Comparison of ENCODE assay signal across 9 mouse cellular contexts in genomic region chr8:117863837-117864236, GRCm38 (mm10).
DNase-seq lines count a peak whose midpoint lies in the region; ATAC-seq lines count a peak whose summit lies in the region.
"Had no signal": no experiment of that assay in that cellular context is flagged by ENCODE, and none has a peak within 500 bp of the region (broad histone marks: within the 10 kb centered on the region; RNA-seq: fewer than 3 reads in every experiment).

No protein-coding gene starts in this region.

- H3K4me2 ChIP-seq in forebrain, embryonic 14.5 days (ENCODE audit: low read length), result no peak overlapping the region
- H3K4me2 ChIP-seq in forebrain, embryonic 15.5 days (replicated peaks), result no peak overlapping the region
- H3K4me2 ChIP-seq: limb, embryonic 15.5 days had no signal

- no peak overlapping the region for H3K9ac ChIP-seq in forebrain, embryonic 14.5 days (ENCODE audit: low read length)
- no peak overlapping the region for H3K9ac ChIP-seq in forebrain, embryonic 15.5 days (replicated peaks)
- H3K9ac ChIP-seq: limb, embryonic 15.5 days had no signal

- no peak overlapping the region for H3K4me3 ChIP-seq in forebrain, embryonic 14.5 days (ENCODE audit: low read depth, low read length)
- H3K4me3 ChIP-seq in forebrain, embryonic 15.5 days, result no peak overlapping the region
- H3K4me3 ChIP-seq: limb, embryonic 15.5 days had no signal

- H3K36me3 ChIP-seq in forebrain, embryonic 14.5 days (ENCODE audit: control insufficient read depth, insufficient read depth, low read length), result no peaks in the 10 kb centered on the region
- no peaks in the 10 kb centered on the region for H3K36me3 ChIP-seq in forebrain, embryonic 15.5 days
- H3K36me3 ChIP-seq: limb, embryonic 15.5 days had no signal

- H3K27ac ChIP-seq in forebrain, embryonic 14.5 days (ENCODE audit: low read depth, low read length), result no peak overlapping the region
- no peak overlapping the region for H3K27ac ChIP-seq in forebrain, embryonic 15.5 days (replicated peaks)
- H3K27ac ChIP-seq: limb, embryonic 15.5 days had no signal

- no peaks in the 10 kb centered on the region for H3K27me3 ChIP-seq in forebrain, embryonic 14.5 days (replicated peaks; ENCODE audit: control insufficient read depth, insufficient read depth, low read length)
- H3K27me3 ChIP-seq in forebrain, embryonic 15.5 days, result no peaks in the 10 kb centered on the region
- H3K27me3 ChIP-seq: limb, embryonic 15.5 days had no signal

- no peaks in the 10 kb centered on the region for H3K9me3 ChIP-seq in forebrain, embryonic 14.5 days (replicated peaks; ENCODE audit: control insufficient read depth, low read length)
- H3K9me3 ChIP-seq in forebrain, embryonic 15.5 days, result no peaks in the 10 kb centered on the region
- H3K9me3 ChIP-seq: limb, embryonic 15.5 days had no signal

- H3K4me1 ChIP-seq in forebrain, embryonic 14.5 days (ENCODE audit: control insufficient read depth, insufficient read depth, low read length), result peaks cover 12% of the 10 kb centered on the region
- peaks cover 25% of the 10 kb centered on the region for H3K4me1 ChIP-seq in forebrain, embryonic 15.5 days

- WGBS in forebrain, embryonic 14.5 days, result 46% methylated on average over 2 of the region's 2 CpGs
- 51% methylated on average over 2 of the region's 2 CpGs for WGBS in forebrain, embryonic 15.5 days

- ATAC-seq in forebrain, embryonic 14.5 days, result 0 out of 2 replicates have a peak, but pooled peaks have one; percentile 19
- no peak for ATAC-seq in forebrain, embryonic 15.5 days (replicated peaks)
- ATAC-seq in frontal cortex, adult (ENCODE audit: low TSS enrichment), result peak; percentile 38; the same call in 1 of the 2 replicates

- peak; percentile 61 for DNase-seq in forebrain, embryonic 14.5 days (ENCODE audit: low spot score)
- peak; percentile 59 for DNase-seq in A20 (ENCODE audit: low read depth, low spot score)
- DNase-seq in adrenal gland, postnatal 25 days, result peak; percentile 72
- DNase-seq in kidney, postnatal 36 days, result peak; percentile 43 to 88
- DNase-seq in lung, postnatal 10 days, result peak; percentile 68
- peak; percentile 86 for DNase-seq in testis, postnatal 10 days (ENCODE audit: low spot score)
